Mouse (Mus musculus) liver, embryonic 14.5 days (tissue): ENCODE measurements around the gene Syngr1.

Source experiments
- CTCF ChIP-seq: IDR thresholded peaks from 2 replicates; pipeline ENCODE4 v1.5.1; 2016; ENCODE audit warnings: antibody characterized with exemption, low read depth, control low read depth
- EP300 ChIP-seq: IDR thresholded peaks from 2 replicates; pipeline ENCODE4 v1.6.1; 2016; ENCODE audit warnings: antibody characterized with exemption, low read depth

GRCm38 (mm10) chr15:80082661-80083275 lies 8.4 kb upstream of the Syngr1 start:
- TF ChIP-seq EP300 = no peak
- TF ChIP-seq CTCF = no peak
